Mouse (Mus musculus): ENCODE results near the gene Itga2b.

DNA sequence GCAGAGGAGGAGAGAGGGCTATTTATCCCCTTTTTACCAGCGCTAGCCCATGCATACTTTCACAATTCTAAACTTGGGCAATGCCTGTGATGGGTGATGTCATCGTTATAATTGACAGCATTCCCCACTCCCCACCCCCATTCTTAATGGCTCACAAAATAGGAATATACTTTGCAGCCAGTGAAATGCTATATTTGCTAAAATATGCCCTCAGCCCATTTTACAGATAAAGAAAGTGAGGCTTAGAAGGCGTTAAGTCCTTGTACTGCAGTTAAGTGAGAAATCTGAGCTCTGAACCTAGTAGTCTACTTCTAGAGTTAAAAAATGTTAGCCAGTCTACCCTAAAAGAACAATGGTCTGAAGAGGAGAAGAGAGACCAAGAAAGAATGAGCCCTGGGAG is 25.6 kb downstream of the Itga2b start:
- TF ChIP-seq CTCF (IDR thresholded peaks at IDR 0.05; ENCODE audit: extremely low read depth, insufficient read depth, low read length) (no peak), POLR2A (IDR thresholded peaks at IDR 0.05; ENCODE audit: extremely low read depth, insufficient read depth, low read length) (no peak)
